Mouse (Mus musculus) lung, adult 2 months (tissue): ENCODE results near the gene Tnfrsf22. TPM values are rescaled to one million over a fixed set of nuclear protein-coding genes. Genes with fewer than 3 reads are reported as not detected.
"Not testable (repeated sequence)": the region's sequence is repeated elsewhere in the genome, so short reads cannot be mapped to it uniquely, and the experiment has no call there.

Experiments used
- DNase-seq: peaks from one replicate; pipeline ENCODE4 v3.0.0; 2022
- H3K4me1 ChIP-seq: fragments of 200-500 bp; 2 replicates; pipeline ENCODE4 v1.6.1; 2011; ENCODE audit warnings: low read length; ENCODE audit not compliant: control insufficient read depth, insufficient read depth
- H3K4me3 ChIP-seq: fragments of 200-500 bp; replicated peaks from 2 replicates; pipeline ENCODE3; 2011; ENCODE audit warnings: low read depth, mild to moderate bottlenecking, control low read depth, low read length; ENCODE audit errors: extremely low read depth
- CTCF ChIP-seq: fragments of 200-500 bp; IDR thresholded peaks from 2 replicates; pipeline ENCODE4 v1.5.1; 2011; ENCODE audit warnings: mild to moderate bottlenecking, low read length, control low read depth; ENCODE audit not compliant: insufficient read depth
- POLR2A ChIP-seq: fragments of 200-500 bp; IDR thresholded peaks from 2 replicates; pipeline ENCODE4 v1.6.1; 2011; ENCODE audit warnings: low read depth, mild to moderate bottlenecking, control low read depth, low read length, borderline replicate concordance; ENCODE audit errors: extremely low read depth
- WGBS: fragments of 180-500 bp; shearing (Covaris S2); methylation state at CpG from one replicate; pipeline ENCODE4 v1.1.7; 2018; 5-methylcytosine and 5-hydroxymethylcytosine counted together
- polyA plus RNA-seq: library from polyadenylated mRNA; depleted of rRNA; stranded (reverse); fragments of >200 nt; gene quantifications from 2 replicates; pipeline ENCODE4 v1.2.3, GENCODE M21; 2012

Tnfrsf22 gene
- polyA plus RNA-seq, 1 experiment: 6.5 TPM

DNA sequence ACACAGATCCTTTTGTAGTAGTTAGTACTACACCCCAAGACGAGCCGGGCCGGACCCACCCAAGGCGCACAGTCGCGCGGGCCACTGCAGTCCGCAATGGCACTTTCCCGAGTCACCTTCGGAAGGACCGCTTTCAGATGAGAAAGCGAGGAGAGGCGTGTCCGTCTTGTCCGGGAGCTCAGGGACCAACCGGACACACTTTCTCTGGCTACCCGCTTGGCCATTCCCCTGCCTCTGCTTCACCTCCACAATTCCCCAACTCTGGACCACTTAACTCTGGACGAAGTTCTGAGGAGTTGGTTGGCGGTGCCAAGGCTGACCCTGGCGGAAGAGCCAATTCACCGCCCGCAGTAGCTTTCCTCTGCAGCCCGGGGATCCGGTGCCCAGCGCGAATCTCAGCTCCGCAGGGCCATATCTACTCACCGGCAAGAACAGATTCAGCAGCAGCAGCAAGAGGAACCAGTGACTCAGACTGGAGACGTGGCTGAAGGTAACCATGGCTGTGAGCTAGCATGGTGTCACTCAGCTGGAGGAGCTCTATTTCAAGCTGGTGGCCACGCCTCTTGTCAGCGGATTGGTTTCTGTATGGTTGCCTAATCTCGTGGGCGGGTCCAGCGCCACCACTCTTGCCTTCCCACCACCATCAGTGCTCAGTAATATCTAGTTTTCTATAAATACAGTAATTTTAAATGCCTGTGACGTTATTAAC is 36.1 kb upstream of the Tnfrsf22 start, which contains the start of gene Tnfrsf23:
TSS of gene Tnfrsf23 (minus strand) at position 514 of the 709 bp plus-strand sequence.
- Histone ChIP-seq H3K4me3 (peak within 1 kb of the TSS; percentile 78), H3K4me1 (no peaks in the 10 kb centered on the region)
- WGBS: 2% methylated on average over 35 of the region's 35 CpGs
- peak; percentile 69 for DNase-seq
- TF ChIP-seq CTCF (no peak), POLR2A (peak; percentile 73; the same call in 1 of the 2 replicates)

DNA sequence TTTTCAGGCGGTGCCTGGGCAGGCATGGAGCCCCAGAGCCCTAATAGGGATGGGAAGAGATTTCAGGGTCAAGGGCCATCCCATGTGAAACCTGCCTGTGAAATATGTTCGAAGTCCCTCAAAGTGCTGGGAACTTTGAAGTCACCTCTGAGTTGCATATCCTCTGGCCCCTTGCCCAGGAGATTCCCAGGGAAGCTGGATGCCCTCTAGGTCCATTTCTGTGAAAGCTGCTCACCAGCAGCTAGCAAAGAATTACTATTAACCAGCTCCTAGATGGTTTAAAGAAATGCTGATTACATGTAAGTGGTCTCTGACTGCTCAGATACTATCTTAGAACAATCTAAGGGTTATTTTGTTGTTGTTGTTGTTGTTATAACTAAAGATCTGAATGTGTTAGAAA is 35.1 kb upstream of the Tnfrsf22 start:
- not testable (repeated sequence) for DNase-seq, H3K4me1 ChIP-seq, H3K4me3 ChIP-seq
- 63% methylated on average over 2 of the region's 2 CpGs for WGBS

DNA sequence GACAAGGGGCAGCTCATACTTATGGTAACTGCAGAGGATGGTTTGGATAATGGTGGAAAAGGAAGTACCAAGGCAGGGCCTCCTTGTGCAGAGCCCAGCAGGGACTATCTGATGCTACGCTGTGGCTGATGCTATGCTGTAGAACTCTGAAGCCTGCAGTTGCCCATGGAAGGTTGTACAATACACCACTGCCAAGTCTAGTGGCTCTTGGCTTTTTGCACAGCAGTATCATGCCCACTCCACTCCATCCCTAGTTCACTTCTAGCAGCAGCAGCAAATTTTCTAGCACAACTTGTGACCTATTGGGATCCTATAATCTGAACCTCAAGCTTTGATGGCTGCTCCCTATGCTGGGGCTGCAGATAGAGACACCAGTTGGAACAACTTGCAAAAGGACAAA is 32.1 kb upstream of the Tnfrsf22 start:
- 96% methylated on average over 1 of the region's 1 CpGs for WGBS
- no peak overlapping the region for H3K4me3 ChIP-seq
- TF ChIP-seq CTCF (no peak), POLR2A (no peak)
- H3K4me1 ChIP-seq: no peaks in the 10 kb centered on the region
- DNase-seq: no peak

DNA sequence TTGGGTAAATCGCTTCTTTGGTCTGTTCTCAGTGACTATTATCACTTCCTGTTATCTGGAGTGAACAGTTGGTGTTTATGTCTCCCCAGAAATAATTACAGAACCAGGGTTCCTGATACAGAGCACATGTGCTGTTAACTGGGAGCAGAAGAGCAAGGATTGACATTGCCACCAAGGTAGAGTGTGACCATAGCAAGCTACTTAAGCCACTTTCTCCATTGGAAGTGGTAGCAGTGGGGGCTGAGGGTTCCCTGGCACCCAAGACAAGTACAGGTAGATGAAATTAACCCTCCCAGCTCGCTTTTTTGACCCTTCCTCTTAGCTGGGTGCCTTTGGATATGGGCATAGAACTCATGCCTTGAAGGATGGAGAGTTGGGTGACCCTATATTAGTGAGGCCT is 31.4 kb upstream of the Tnfrsf22 start:
- WGBS: 57% methylated on average over 2 of the region's 2 CpGs
- DNase-seq, H3K4me1 ChIP-seq, H3K4me3 ChIP-seq: not testable (repeated sequence)

DNA sequence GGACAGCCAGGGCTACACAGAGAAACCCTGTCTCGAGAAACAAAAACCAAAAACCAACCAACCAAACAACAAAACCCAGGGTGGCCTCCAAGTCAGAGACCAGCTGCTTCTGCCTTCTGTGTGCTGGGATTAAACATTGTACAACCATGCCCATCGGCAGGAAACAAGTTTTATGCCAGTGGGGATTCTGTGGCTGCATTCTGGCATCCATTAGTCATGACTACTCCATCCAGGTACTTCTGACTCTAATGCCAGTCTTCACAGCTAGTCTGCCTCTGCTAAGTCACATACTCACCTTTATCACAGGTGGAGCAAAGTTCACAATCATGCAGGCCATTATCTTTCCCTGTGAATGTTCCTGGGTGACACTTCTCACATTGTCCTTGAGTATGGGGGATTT is 30.2 kb upstream of the Tnfrsf22 start:
- 75% methylated on average over 2 of the region's 2 CpGs for WGBS
- not testable (repeated sequence) for H3K4me3 ChIP-seq, DNase-seq, H3K4me1 ChIP-seq

DNA sequence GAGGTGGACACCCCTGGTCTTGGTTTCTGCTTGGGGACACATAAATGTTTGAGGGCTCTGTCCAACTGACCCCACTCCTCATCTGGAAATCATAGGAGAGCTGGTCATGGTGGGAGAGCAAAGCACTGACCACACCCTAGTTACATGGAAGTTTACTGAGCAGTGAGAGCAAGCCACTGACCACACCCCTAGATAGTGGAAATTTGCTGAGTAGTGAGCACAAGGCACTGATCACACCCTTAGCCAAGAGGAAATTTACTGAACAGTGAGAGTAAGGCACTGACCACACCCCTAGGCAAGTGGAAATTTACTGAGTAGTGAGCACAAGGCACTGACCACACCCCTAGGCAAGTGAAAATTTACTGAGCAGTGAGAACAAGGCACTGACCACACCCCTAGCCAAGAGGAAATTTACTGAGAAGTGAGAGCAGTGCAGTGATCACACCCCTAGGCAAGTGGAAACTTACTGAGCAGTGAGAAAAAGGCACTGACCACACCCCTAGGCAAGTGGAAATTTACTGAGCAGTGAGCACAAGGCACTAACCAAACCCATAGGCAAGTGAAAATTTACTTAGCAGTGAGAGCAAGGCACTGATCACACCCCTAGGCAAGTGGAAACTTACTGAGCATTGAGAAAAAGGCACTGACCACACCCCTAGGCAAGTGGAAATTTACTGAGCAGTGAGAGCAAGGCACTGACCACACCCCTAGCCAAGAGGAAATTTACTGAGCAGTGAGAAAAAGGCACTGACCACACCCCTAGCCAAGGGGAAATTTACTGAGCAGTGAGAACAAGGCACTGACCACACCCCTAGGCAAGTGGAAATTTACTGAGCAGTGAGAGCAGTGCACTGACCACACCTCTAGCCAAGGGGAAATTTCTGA is 17.2 kb upstream of the Tnfrsf22 start:
- no peak for TF ChIP-seq POLR2A
- no peak for TF ChIP-seq CTCF
- DNase-seq: no peak
- no peaks in the 10 kb centered on the region for H3K4me1 ChIP-seq
- H3K4me3 ChIP-seq: no peak overlapping the region

DNA sequence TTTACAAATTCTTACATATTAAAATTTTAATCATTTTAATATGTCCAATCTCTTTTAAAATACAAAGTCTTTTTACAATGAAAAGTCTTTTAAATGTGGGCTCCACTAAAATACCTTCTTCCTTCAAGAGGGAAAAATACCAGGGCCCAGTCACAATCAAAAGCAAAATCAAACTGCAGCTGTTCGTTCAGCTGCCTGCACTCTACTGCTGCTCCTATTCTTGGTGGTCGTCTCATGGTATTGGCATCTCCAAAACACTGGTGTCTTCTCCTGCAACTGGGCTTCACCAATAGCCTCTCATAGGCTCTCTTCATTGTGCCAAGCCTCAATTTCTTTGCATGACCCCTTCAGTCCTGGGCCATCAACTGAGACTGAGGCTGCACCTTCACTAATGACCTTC is 14.0 kb upstream of the Tnfrsf22 start:
- H3K4me3 ChIP-seq: no peak overlapping the region
- H3K4me1 ChIP-seq: no peaks in the 10 kb centered on the region
- TF ChIP-seq POLR2A: no peak
- WGBS: 80% methylated on average over 2 of the region's 2 CpGs
- no peak for DNase-seq

DNA sequence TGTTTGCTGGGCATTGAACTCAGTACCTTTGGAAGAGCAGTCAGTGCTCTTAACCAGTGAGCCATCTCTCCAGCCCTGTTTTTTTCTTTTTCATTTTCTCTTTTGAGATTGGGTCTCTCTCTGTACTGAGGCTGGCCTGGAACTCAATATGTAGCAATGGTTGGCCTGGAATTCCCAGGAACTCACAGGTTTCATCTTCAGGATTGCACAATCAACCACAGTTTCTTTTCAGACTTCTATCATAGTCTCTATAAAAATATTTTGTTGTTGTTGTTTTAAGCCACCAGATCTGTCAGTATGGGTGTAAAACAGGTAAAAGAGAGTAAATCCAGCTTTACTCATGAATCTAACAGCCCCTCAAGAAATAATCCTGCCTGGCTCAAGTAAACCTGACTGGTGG is 11.3 kb upstream of the Tnfrsf22 start:
- no peak for DNase-seq
- Histone ChIP-seq H3K4me1 (no peaks in the 10 kb centered on the region), H3K4me3 (no peak overlapping the region)
- TF ChIP-seq POLR2A: no peak
- no peak for TF ChIP-seq CTCF

DNA sequence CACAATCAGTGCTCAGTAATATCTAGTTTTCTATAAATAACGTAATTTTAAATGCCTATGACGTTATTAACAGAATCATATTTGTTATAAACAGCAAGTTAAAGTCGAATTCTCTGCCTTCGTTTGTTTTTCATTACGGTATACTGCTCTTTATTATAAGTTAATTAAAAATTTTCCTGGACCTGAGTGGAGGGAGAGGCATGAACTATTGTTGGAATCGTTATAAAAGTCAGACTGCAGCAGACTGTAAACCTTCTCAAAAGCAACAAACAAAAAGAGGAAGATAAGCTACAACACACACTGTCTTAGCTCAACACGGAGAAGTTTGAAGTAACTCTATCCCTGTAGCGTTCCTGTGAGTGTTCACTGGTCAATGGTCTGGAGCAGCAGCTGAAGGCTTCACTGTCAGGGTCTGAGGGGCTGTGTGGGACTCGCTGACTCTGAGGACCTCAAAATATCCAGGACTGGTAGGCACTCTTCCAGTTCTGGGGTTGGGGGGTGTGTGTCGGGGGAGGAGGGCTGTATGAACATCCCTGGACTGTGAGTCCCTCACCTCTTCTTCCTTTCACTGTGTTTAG is 397 bp upstream of the Tnfrsf22 start:
- H3K4me1 ChIP-seq, DNase-seq, H3K4me3 ChIP-seq: not testable (repeated sequence)
- WGBS: 48% methylated on average over 10 of the region's 10 CpGs

DNA sequence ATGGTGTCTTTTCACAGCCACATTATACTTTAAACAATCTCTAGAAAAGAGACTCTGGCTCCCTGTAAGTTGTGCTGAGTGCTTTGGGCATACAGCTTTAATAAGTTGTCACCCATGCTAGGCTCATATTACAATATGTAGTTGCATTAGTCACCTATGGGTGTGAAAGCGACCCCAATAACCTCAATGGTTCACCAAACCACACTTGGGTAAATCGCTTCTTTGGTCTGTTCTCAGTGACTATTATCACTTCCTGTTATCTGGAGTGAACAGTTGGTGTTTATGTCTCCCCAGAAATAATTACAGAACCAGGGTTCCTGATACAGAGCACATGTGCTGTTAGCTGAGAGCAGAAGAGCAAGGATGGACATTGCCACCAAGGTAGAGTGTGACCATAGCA is 5.5 kb downstream of the Tnfrsf22 start:
- H3K4me1 ChIP-seq, H3K4me3 ChIP-seq, DNase-seq: not testable (repeated sequence)
- 67% methylated on average over 2 of the region's 2 CpGs for WGBS
